Mouse (Mus musculus) heart, postnatal 0 days (tissue): ENCODE measurements around the gene Rora. TPM values are rescaled to one million over a fixed set of nuclear protein-coding genes. Genes with fewer than 3 reads are reported as not detected.

Source experiments
- ATAC-seq: fragments of 200-750 bp; cut with Nextera tagmentation; 2 replicates; pipeline ENCODE4 v1.8.0; 2017; ENCODE audit warnings: low read depth, moderate number of reproducible peaks, moderate library complexity; ENCODE audit not compliant: insufficient read depth
- DNase-seq: peaks from one replicate; pipeline ENCODE4 v3.0.0-alpha.2; 2016; ENCODE audit warnings: low spot score
- H3K27ac ChIP-seq: fragments of 300-500 bp; sonication (generic); 2 replicates; pipeline ENCODE4 v1.5.1; 2014; ENCODE audit warnings: low read depth, mild to moderate bottlenecking
- H3K27me3 ChIP-seq: fragments of 300-500 bp; sonication (generic); 2 replicates; pipeline ENCODE4 v1.6.1; 2014; ENCODE audit warnings: low read length, mixed read lengths; ENCODE audit not compliant: control insufficient read depth, insufficient read depth
- H3K36me3 ChIP-seq: fragments of 300-500 bp; sonication (generic); replicated peaks from 2 replicates; pipeline ENCODE4 v1.6.1; 2014; ENCODE audit warnings: low read length, mixed read lengths; ENCODE audit not compliant: control insufficient read depth, insufficient read depth
- H3K4me1 ChIP-seq: fragments of 300-500 bp; sonication (generic); 2 replicates; pipeline ENCODE4 v1.6.1; 2014; ENCODE audit warnings: antibody characterized with exemption; ENCODE audit not compliant: control insufficient read depth, insufficient read depth
- H3K4me2 ChIP-seq: fragments of 300-500 bp; sonication (generic); 2 replicates; pipeline ENCODE4 v1.6.1; 2014; ENCODE audit warnings: low read depth, mild to moderate bottlenecking, low read length, moderate library complexity
- H3K4me3 ChIP-seq: fragments of 300-500 bp; sonication (generic); 2 replicates; pipeline ENCODE4 v1.5.1; 2014; ENCODE audit warnings: low read depth, low read length
- H3K9ac ChIP-seq: fragments of 300-500 bp; sonication (generic); replicated peaks from 2 replicates; pipeline ENCODE4 v1.6.1; 2014; ENCODE audit warnings: low read depth, low read length, mixed read lengths
- H3K9me3 ChIP-seq: fragments of 300-500 bp; sonication (generic); replicated peaks from 2 replicates; pipeline ENCODE4 v1.6.1; 2016; ENCODE audit warnings: low read length; ENCODE audit not compliant: control insufficient read depth
- CTCF ChIP-seq: IDR thresholded peaks from 2 replicates; pipeline ENCODE4 v1.5.1; 2016; ENCODE audit warnings: antibody characterized with exemption, control low read depth, low read depth
- EP300 ChIP-seq: IDR thresholded peaks from 2 replicates; pipeline ENCODE4 v1.6.1; 2016; ENCODE audit warnings: antibody characterized with exemption, low read depth
- WGBS: fragments of 180-500 bp; shearing (Covaris S2); extraction: QIAGEN DNeasy Blood & Tissue Kit; methylation state at CpG from one replicate; pipeline ENCODE4 v1.1.7; 2014; 5-methylcytosine and 5-hydroxymethylcytosine counted together
- polyA plus RNA-seq: library from polyadenylated mRNA; unstranded; fragments of >200 nt; fragmentation: Nextera tagmentation; extraction: Ambion mirVana; gene quantifications from 2 replicates; pipeline ENCODE4 v1.2.1, GENCODE M21; 2015
- total RNA-seq: library from RNA; depleted of rRNA; stranded (reverse); fragments of >200 nt; gene quantifications from 2 replicates; pipeline ENCODE4 v1.2.3, GENCODE M21; 2014; ENCODE audit warnings: low replicate concordance

Rora gene
- total and polyA plus RNA-seq, 2 experiments from 2014 or later = 7.9 to 9.8 TPM

- TF ChIP-seq EP300 (no peak), CTCF (no peak)
- no peak overlapping the region for H3K27ac ChIP-seq
- no peak for DNase-seq
- H3K27me3 ChIP-seq = no peaks in the 10 kb centered on the region
- no peaks in the 10 kb centered on the region for H3K9me3 ChIP-seq
- no peak overlapping the region for H3K9ac ChIP-seq
- 87% methylated on average over 4 of the region's 4 CpGs for WGBS
- H3K4me3 ChIP-seq = no peak overlapping the region
- peaks cover 13% of the 10 kb centered on the region for H3K4me1 ChIP-seq
- no peak for ATAC-seq
- H3K36me3 ChIP-seq = no peaks in the 10 kb centered on the region
- no peak overlapping the region for H3K4me2 ChIP-seq
Observed at GRCm38 (mm10) chr9:68760329-68760728, 106.7 kb downstream of the Rora start.

- Histone ChIP-seq H3K36me3 (no peaks in the 10 kb centered on the region), H3K27me3 (no peaks in the 10 kb centered on the region), H3K4me1 (peaks cover 13% of the 10 kb centered on the region), H3K9ac (no peak overlapping the region), H3K4me2 (no peak overlapping the region), H3K9me3 (no peaks in the 10 kb centered on the region), H3K4me3 (no peak overlapping the region), H3K27ac (no peak overlapping the region)
- no peak for DNase-seq
- ATAC-seq = no peak
- TF ChIP-seq EP300 (no peak), CTCF (no peak)
- WGBS = 68% methylated on average over 3 of the region's 3 CpGs
Observed at GRCm38 (mm10) chr9:68760876-68761275, 107.3 kb downstream of the Rora start.

DNA sequence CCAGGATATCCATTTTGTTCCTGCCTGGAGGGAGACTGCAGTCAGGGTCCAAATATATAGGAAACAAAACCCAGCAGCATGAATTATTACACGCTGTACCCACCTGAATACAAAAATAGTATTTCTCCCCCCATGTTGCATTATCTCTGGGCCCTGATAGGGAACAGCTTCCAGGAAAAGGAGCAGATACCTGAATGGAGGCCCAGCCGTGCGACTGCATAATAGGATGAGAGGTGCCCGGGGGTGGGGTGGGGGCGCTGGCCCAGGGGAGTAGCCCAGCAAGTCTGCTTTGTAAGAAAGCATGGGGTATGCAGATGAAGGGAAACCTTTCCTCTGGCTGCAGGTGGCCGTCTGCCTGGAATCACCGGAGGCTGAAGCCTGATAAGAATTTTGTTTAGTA is 108.1 kb downstream of the Rora start:
- no peak overlapping the region for H3K27ac ChIP-seq

GRCm38 (mm10) chr9:68765595-68765994 is 112.0 kb downstream of the Rora start:
- no peaks in the 10 kb centered on the region for H3K9me3 ChIP-seq
- DNase-seq (no peak), ATAC-seq (no peak)
- no peak overlapping the region for H3K27ac ChIP-seq
- peaks cover 13% of the 10 kb centered on the region for H3K4me1 ChIP-seq
- no peak overlapping the region for H3K4me2 ChIP-seq
- no peak overlapping the region for H3K4me3 ChIP-seq
- H3K27me3 ChIP-seq = no peaks in the 10 kb centered on the region
- no peak; the same call in 1 of the 2 replicates for TF ChIP-seq CTCF
- H3K36me3 ChIP-seq = no peaks in the 10 kb centered on the region
- 63% methylated on average over 1 of the region's 1 CpGs for WGBS
- no peak overlapping the region for H3K9ac ChIP-seq

More for the DNA sequence above, 108.1 kb downstream of the Rora start:
- Histone ChIP-seq H3K36me3 (no peaks in the 10 kb centered on the region), H3K4me1 (peaks cover 13% of the 10 kb centered on the region), H3K27me3 (no peaks in the 10 kb centered on the region), H3K9me3 (no peaks in the 10 kb centered on the region), H3K4me3 (no peak overlapping the region), H3K9ac (no peak overlapping the region), H3K4me2 (no peak overlapping the region)
- ATAC-seq (no peak), DNase-seq (no peak)
- no peak for TF ChIP-seq CTCF
- TF ChIP-seq EP300 = no peak
- WGBS = 24% methylated on average over 7 of the region's 7 CpGs

GRCm38 (mm10) chr9:68769638-68770037 is 116.1 kb downstream of the Rora start:
- no peak overlapping the region for H3K4me3 ChIP-seq
- H3K27me3 ChIP-seq = no peaks in the 10 kb centered on the region
- TF ChIP-seq EP300 (no peak), CTCF (no peak)
- no peak for DNase-seq
- WGBS = 46% methylated on average over 1 of the region's 1 CpGs
- no peaks in the 10 kb centered on the region for H3K36me3 ChIP-seq
- no peak overlapping the region for H3K27ac ChIP-seq
- no peaks in the 10 kb centered on the region for H3K4me1 ChIP-seq
- no peak overlapping the region for H3K9ac ChIP-seq
- no peak for ATAC-seq
- H3K9me3 ChIP-seq = no peaks in the 10 kb centered on the region
- no peak overlapping the region for H3K4me2 ChIP-seq

DNA sequence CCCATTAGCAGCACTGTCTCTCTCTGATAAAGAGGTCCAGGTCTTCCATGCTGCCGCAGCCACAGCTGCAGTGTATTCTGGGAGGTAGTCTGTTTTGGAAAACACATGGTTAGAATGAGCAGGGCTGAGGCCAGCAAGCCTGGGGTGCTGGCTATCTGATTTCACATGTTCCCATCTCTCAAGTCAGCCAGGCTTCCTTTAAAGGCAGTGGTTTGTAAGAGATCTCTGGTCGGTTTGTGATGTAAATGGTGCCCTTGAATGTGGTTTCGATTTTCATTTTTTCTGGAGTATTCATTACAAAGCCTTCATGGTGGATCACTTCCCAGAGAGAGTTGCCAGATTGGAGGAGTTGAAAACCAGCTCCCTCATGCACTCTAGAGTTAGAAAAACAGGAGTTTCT is 117.8 kb downstream of the Rora start:
- Histone ChIP-seq H3K9me3 (no peaks in the 10 kb centered on the region), H3K4me3 (no peak overlapping the region), H3K4me1 (no peaks in the 10 kb centered on the region), H3K27ac (no peak overlapping the region), H3K4me2 (no peak overlapping the region), H3K36me3 (no peaks in the 10 kb centered on the region), H3K9ac (no peak overlapping the region), H3K27me3 (no peaks in the 10 kb centered on the region)
- WGBS = 88% methylated on average over 3 of the region's 3 CpGs
- ATAC-seq = no peak
- no peak for DNase-seq
- TF ChIP-seq EP300 = no peak
- no peak for TF ChIP-seq CTCF
